Mouse (Mus musculus): Measurements from ENCODE around the gene Rgs10. TPM values are rescaled to one million over a fixed set of nuclear protein-coding genes. Genes with fewer than 3 reads are reported as not detected.

The Rgs10 gene
- total and polyA plus RNA-seq, 3 experiments = 42.3 to 44.7 TPM; not detected in 1

- no peak overlapping the region for H3K27ac ChIP-seq (ENCODE audit: control insufficient read depth, low read depth, low read length)
- peaks cover 0 to 5% of the 10 kb centered on the region in 2 experiments; a peak in 2 of 4 replicates for H3K36me3 ChIP-seq (ENCODE audit: control insufficient read depth in 1 of 2, insufficient read depth in 2 of 2, low read length in 2 of 2)
- H3K9me3 ChIP-seq (replicated peaks; ENCODE audit: insufficient read depth, low read length) = no peaks in the 10 kb centered on the region
- H3K79me2 ChIP-seq (ENCODE audit: control insufficient read depth, insufficient read depth, low read length, poor library complexity) = no peaks in the 10 kb centered on the region
- no peak overlapping the region for H3K9ac ChIP-seq (ENCODE audit: control insufficient read depth, low read depth, low read length, poor library complexity, severe bottlenecking)
- H3K4me1 ChIP-seq (ENCODE audit: control insufficient read depth in 1 of 2, insufficient read depth in 2 of 2, low read length in 2 of 2) = peaks cover 0 to 14% of the 10 kb centered on the region in 2 experiments; a peak in 2 of 4 replicates
- no peaks in the 10 kb centered on the region for H3K27me3 ChIP-seq (ENCODE audit: control insufficient read depth in 1 of 2, insufficient read depth in 2 of 2, low read length in 2 of 2)
- no peak for DNase-seq (ENCODE audit: low read depth, low spot score)
- no peak for TF ChIP-seq MEF2A (IDR thresholded peaks at IDR 0.05; ENCODE audit: extremely low read depth, insufficient replicate concordance, low read depth, low read length, poor library complexity, severe bottlenecking)
- no peak for TF ChIP-seq ETS1 (IDR thresholded peaks at IDR 0.05; ENCODE audit: low read depth, low read length)
- no peak for TF ChIP-seq MXI1 (IDR thresholded peaks at IDR 0.05; ENCODE audit: low read depth, low read length)
- no peak overlapping the region for H3K4me3 ChIP-seq (ENCODE audit: control insufficient read depth in 1 of 2, insufficient read depth in 1 of 2, low read depth in 2 of 2, low read length in 2 of 2)
Observed at GRCm38 (mm10) chr7:128381811-128382526, 36.6 kb downstream of the Rgs10 start.

DNA sequence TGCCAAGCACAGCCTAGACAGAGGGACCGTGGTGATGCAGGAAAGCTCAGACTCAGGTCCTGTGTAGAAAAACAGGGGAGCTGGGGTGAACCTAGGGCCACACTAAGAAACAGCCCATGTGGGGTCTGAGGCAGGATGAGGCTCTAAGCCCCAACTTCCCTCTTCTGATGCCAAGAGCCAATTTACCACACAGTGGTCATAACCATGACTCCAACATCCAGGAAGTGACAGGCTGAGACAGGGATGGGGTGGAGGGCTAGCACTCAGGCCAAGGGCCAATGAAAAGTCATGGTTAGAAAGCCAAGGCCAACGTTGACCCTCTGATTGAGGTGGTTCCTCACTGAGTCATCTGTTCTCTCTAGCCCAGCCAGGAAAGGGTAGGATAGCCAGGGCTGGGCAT, 37.6 kb downstream of the Rgs10 start:
- TF ChIP-seq NRF1 (IDR thresholded peaks at IDR 0.05; ENCODE audit: insufficient read depth, low read depth, low read length, poor library complexity, severe bottlenecking) (no peak), TAL1 (IDR thresholded peaks at IDR 0.05; ENCODE audit: low read length) (no peak), POLR2A (IDR thresholded peaks at IDR 0.05; ENCODE audit: control insufficient read depth in 1 of 2, insufficient read depth in 1 of 2, low read depth in 1 of 2, low read length in 2 of 2, poor library complexity in 1 of 2) (no peak)
- no peaks in the 10 kb centered on the region for H3K9me3 ChIP-seq (replicated peaks; ENCODE audit: insufficient read depth, low read length)
- no peak overlapping the region for H3K27ac ChIP-seq (ENCODE audit: control insufficient read depth, low read depth, low read length)
- H3K36me3 ChIP-seq (ENCODE audit: control insufficient read depth in 1 of 2, insufficient read depth in 2 of 2, low read length in 2 of 2) = peaks cover 0 to 5% of the 10 kb centered on the region in 2 experiments; a peak in 2 of 4 replicates
- no peaks in the 10 kb centered on the region for H3K27me3 ChIP-seq (ENCODE audit: control insufficient read depth in 1 of 2, insufficient read depth in 2 of 2, low read length in 2 of 2)
- no peaks in the 10 kb centered on the region for H3K79me2 ChIP-seq (ENCODE audit: control insufficient read depth, insufficient read depth, low read length, poor library complexity)
- no peak overlapping the region for H3K4me3 ChIP-seq (ENCODE audit: control insufficient read depth in 1 of 2, insufficient read depth in 1 of 2, low read depth in 2 of 2, low read length in 2 of 2)
- DNase-seq (ENCODE audit: low read depth, low spot score) = no peak
- H3K9ac ChIP-seq (ENCODE audit: control insufficient read depth, low read depth, low read length, poor library complexity, severe bottlenecking) = no peak overlapping the region
- peaks cover 0 to 14% of the 10 kb centered on the region in 2 experiments; a peak in 2 of 4 replicates for H3K4me1 ChIP-seq (ENCODE audit: control insufficient read depth in 1 of 2, insufficient read depth in 2 of 2, low read length in 2 of 2)

GRCm38 (mm10) chr7:128379162-128379805, 39.3 kb downstream of the Rgs10 start:
- Histone ChIP-seq H3K4me1 (ENCODE audit: control insufficient read depth in 1 of 2, insufficient read depth in 2 of 2, low read length in 2 of 2) (peaks cover 0 to 14% of the 10 kb centered on the region in 2 experiments; a peak in 2 of 4 replicates), H3K79me2 (ENCODE audit: control insufficient read depth, insufficient read depth, low read length, poor library complexity) (no peaks in the 10 kb centered on the region), H3K36me3 (ENCODE audit: control insufficient read depth in 1 of 2, insufficient read depth in 2 of 2, low read length in 2 of 2) (peaks cover 0 to 5% of the 10 kb centered on the region in 2 experiments; a peak in 2 of 4 replicates), H3K4me3 (ENCODE audit: control insufficient read depth in 1 of 2, insufficient read depth in 1 of 2, low read depth in 2 of 2, low read length in 2 of 2) (no peak overlapping the region), H3K27ac (ENCODE audit: control insufficient read depth, low read depth, low read length) (no peak overlapping the region), H3K9me3 (replicated peaks; ENCODE audit: insufficient read depth, low read length) (no peaks in the 10 kb centered on the region), H3K9ac (ENCODE audit: control insufficient read depth, low read depth, low read length, poor library complexity, severe bottlenecking) (no peak overlapping the region), H3K27me3 (ENCODE audit: control insufficient read depth in 1 of 2, insufficient read depth in 2 of 2, low read length in 2 of 2) (no peaks in the 10 kb centered on the region)
- DNase-seq (ENCODE audit: low read depth, low spot score) = no peak
- TF ChIP-seq JUND (IDR thresholded peaks at IDR 0.05; ENCODE audit: low read depth, low read length) = no peak
- no peak for TF ChIP-seq CHD2 (IDR thresholded peaks at IDR 0.05; ENCODE audit: low read length)
- 0 out of 2 replicates have a peak, but pooled peaks have one; percentile 18 for TF ChIP-seq ZNF384 (IDR thresholded peaks at IDR 0.05; ENCODE audit: low read depth, low read length)
- TF ChIP-seq MXI1 (IDR thresholded peaks at IDR 0.05; ENCODE audit: low read depth, low read length) = no peak
- no peak for TF ChIP-seq RCOR1 (IDR thresholded peaks at IDR 0.05; ENCODE audit: low read depth, low read length)

All from MEL (cell line).